Mouse (Mus musculus): ENCODE results near the gene Repin1.
"Not testable (repeated sequence)": the region's sequence is repeated elsewhere in the genome, so short reads cannot be mapped to it uniquely, and the experiment has no call there.

Repin1 gene

DNA sequence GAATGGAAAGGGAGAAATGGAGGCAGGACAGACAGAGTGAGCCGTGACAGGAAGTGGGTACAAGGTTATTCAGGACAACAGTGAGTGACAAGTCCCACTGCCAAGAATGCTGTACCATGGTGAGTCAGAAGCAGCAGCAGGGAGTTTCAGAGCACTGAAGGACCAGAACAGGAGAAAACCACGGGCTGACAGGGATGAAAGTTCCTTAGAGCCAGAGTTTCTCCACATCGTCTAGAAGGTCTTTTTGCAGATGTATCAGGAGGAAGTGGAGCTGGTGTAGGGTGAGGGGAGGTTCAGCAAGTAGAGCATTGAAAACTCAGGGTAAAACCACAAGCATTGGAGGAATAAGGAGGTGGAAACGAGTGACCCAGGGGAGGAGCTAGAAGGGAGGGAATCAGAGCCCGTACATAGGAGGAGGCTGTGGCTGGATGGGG lies 14.5 kb upstream of the Repin1 start:
- peak; percentile 82 for DNase-seq (ENCODE audit: inconsistent ontology term)

- DNase-seq (ENCODE audit: inconsistent ontology term) = no peak
These were observed 12.4 kb upstream of the Repin1 start for GRCm38 (mm10) chr6:48581257-48581656.

GRCm38 (mm10) chr6:48582037-48582436 lies 11.6 kb upstream of the Repin1 start:
- DNase-seq (ENCODE audit: inconsistent ontology term) = peak; percentile 36

- no peak for DNase-seq (ENCODE audit: inconsistent ontology term)
These were observed 4.4 kb upstream of the Repin1 start, which contains the start of gene Gm45021 for GRCm38 (mm10) chr6:48589194-48589750. TSS of gene Gm45021 (plus strand) at chr6:48589610.

GRCm38 (mm10) chr6:48591221-48591845 lies 2.4 kb upstream of the Repin1 start:
- no peak for DNase-seq (ENCODE audit: inconsistent ontology term)

DNA sequence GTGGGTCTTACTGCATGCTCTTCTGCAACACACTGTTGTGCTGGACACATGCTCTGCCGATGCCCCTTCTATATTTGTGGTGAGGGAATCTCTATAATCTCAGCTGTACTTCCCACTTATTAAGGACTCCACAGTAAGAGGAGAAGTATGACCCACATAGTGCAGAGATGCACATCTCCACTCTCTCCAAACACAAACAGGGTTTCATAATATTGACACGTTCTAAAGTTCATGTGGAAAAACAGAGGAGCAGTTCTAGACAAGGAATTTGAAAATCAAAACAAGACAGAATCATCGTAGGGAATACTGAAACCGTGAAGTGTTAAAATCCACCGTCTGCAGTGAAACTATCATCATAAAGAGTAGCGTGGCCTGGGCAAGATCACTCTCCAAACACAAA lies 1.8 kb upstream of the Repin1 start:
- no peak for DNase-seq (ENCODE audit: inconsistent ontology term)

DNA sequence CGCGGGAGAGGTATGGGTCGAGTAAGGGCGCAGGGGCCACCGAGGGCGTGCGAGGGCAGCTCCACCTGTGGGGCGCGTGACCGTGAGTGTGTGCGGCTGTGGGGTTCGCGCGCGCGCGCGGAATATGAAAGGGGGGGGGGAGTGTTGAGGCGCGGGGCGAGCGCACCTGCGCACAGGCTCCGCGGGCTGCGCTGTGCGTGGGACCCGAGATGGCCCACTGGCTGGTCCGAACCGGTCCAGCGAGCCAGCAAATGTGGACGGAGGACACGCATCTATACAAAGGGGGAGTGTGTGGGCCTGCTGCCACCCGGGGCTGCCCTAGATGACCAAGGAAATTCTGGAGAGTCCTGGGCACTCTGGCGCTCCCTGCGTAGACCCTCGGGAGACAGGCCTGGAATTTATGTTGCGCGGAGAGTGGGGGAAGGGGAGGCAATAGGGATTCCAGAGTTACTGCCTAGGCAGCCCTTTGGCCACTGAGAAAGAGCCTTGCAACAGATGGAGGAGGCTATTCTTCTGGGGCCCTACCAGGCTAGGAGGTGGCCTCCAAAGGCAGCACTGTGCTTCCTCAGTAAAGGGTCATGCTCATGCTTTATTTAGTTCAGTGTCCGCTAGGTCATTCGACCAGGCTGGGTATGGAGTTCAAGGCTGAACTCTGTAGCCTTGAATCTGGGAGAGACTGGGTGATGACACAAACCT lies 508 bp downstream of the Repin1 start:
- peak; percentile 83 for DNase-seq (ENCODE audit: inconsistent ontology term)

DNA sequence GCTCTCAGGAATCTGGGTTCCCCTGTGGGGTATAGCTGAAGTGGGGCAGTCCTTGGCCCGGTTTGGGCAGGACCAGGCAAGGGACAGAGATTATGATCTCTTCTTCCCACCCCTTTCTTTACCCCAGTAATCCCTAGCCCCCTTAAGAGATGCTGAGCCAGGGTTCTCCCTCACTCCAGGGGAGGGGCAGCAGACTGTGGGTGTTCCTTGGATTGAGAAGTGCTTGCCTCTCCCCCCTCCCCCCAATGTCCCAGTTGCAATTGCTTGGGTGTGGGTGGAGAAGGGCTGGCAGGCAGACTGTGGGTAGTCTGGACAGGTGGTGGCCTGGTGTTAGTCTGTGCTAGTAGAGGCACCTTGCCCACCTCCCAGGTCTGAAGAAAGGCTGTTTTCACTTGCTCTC lies 1.6 kb downstream of the Repin1 start:
- peak; percentile 61 for DNase-seq (ENCODE audit: inconsistent ontology term)

- DNase-seq (ENCODE audit: inconsistent ontology term) = no peak
These were observed 3.0 kb downstream of the Repin1 start for GRCm38 (mm10) chr6:48596545-48597232.

DNA sequence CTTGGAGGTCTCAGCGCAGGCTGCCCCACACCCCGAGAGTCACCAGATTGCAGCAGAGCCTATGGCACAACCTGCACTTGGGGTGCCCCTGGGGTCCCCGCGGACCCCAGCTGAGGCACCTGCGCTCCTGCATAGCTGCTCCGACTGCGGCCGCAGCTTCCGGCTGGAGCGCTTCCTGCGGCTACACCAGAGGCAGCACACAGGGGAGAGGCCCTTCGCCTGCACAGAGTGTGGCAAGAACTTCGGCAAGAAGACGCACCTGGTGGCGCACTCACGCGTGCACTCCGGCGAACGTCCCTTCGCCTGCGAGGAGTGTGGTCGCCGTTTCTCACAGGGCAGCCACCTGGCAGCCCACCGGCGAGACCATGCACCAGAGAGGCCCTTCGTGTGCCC lies 3.5 kb downstream of the Repin1 start:
- DNase-seq (ENCODE audit: inconsistent ontology term) = no peak

DNA sequence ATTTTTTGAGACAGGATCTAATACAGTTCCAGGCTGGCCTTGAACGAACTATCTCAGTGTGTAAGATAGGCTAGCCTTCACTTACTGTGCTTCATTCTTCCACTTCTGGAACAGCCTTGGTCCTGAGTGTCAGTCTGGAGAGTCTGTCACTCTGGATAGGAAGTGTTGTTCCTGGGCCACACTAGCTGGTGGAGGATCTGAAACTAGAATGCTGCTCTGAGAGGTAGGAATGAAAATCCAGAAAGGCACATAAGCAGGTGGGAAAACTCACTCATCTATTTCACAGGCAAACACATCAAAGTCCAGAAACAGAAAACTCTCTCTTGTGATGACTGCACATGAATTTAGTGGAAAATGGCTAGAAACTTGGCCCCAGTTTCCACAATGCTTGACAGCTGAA lies 6.9 kb downstream of the Repin1 start:
- DNase-seq (ENCODE audit: inconsistent ontology term) = no peak

DNA sequence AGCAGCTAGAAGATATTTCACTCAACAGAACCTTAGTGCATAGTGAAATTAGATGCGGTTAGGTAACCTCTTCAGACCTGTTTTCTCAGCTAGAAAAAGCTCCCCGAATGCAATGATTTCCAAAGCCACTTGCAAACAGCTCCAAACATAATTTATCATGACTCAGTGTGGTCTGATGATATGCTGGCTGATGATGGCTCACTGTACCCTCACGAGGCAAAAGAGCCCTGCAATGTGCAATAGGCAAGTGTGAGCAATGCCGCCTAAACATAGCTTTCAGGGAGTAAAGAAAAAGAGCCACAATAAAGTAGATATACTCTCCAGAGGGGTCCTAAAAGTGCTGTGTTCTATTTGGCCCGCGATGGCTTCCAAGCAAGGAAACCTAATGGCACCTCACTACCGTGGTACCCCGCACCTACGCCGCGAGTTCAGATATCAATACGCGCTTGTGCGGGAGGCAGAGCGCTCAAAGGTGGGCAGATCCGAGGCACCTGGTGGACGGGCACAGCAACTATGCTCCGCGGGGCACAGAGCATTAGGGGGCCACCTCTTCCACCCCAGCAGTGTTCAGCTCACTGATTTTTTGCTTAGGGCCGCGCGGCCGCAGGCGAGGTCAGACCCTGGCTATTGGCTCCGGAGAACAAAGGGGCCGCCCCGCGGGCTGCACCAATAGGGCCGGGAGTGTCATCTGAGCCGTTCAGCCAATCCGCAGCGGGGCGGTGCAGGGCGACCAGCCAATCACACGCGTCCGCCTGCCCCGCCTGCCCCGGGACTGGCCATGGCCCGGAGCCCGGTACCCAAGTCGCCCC lies 7.8 kb downstream of the Repin1 start, which contains the start of gene Zfp775:
Gene Zfp775, plus strand, starts transcription at position 793 of the 809 bp plus-strand sequence.
- DNase-seq (ENCODE audit: inconsistent ontology term) = peak; percentile 98

GRCm38 (mm10) chr6:48602080-48602741 lies 8.5 kb downstream of the Repin1 start:
- no peak for DNase-seq (ENCODE audit: inconsistent ontology term)

DNA sequence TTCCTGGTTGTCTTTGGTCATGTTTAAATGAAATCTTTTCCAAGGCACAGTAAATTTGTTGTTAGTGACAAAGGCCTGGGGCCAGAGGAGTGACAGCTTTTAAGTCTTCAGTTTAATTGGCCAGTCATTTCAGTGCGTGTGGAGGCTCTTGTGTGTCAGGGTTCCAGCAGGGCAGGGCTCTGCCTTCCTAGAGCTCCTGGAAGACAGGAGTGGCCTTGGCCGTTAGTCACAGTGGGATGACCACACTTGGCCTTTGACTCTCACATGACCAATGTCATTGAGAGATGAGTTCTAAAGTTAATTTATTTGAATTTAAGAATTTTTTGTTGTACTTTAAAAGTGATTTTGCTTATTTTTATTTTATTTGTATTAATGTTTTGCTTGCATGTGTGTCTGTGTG lies 14.4 kb downstream of the Repin1 start:
- no peak for DNase-seq (ENCODE audit: inconsistent ontology term)

- DNase-seq (ENCODE audit: inconsistent ontology term) = no peak
These were observed 15.8 kb downstream of the Repin1 start for GRCm38 (mm10) chr6:48609512-48609911.

GRCm38 (mm10) chr6:48610657-48611056 lies 17.0 kb downstream of the Repin1 start:
- no peak for DNase-seq (ENCODE audit: inconsistent ontology term)

DNA sequence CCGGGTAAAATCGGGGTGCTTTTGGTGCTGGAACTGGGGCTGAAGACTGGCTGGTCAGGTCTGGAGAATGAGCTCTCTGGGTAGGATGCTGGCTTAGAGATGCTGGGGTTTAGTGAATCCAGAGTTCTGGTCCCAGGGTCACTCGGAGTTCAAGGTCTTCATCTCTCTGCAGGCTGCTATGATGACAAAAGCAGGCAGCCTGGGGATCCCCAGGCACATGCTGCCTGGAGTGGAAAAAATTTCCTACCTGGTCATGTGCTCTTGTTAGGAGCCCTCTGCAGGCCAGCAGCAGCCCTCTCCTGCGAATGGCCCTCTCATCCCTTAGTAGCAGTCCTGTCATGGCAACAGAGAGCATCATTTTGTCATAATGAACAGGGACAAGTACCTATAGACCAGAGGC lies 19.8 kb downstream of the Repin1 start:
- DNase-seq (ENCODE audit: inconsistent ontology term) = no peak

DNA sequence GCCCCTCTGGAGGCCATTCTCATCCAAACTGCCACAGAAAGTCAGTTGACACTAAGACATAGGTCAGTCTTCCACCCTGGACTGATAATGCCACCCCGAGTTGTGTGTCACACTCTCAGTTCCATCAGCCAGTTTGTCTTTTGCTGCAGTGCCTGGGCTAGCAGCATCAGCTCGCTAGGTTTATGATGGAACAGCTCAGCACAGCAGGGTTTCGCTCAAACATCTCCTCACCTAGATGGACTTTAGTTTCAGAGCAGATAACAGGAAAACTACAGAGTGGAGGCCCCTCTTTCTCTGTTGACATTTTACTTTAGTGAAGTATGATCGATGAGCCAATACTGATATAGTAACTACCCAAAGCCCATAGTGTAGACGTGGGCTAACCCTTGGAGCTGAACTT lies 21.1 kb downstream of the Repin1 start:
- DNase-seq (ENCODE audit: inconsistent ontology term) = no peak

- DNase-seq (ENCODE audit: inconsistent ontology term) = no peak
These were observed 26.3 kb downstream of the Repin1 start for GRCm38 (mm10) chr6:48620031-48620430.

DNA sequence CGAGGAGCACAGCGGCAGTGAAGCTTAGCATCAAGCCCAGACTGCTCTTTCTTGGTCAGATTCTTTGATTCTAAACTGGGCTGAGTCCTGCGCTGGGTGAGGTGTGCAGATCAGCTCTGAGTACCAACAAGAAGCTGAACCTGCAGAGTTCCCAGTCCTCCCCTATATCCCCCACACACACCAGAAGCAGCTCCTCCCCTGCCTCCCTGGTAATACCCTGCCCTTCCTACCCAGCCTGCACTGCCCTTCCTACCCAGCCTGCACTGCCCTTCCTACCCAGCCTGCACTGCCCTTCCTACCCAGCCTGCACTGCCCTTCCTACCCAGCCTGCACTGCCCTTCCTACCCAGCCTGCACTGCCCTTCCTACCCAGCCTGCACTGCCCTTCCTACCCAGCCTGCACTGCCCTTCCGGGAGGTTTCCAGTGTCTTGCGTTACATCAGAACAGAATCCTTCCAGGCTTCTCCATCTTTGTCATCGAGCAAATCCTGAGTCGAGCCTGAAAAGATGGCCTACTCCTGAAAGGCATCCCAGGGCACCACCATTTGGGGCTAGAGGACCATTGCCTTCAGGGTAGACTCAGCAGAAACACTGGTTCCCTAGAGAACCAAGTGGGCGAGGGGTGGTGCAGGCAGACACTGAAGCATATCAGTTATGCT lies 28.6 kb downstream of the Repin1 start:
- DNase-seq (ENCODE audit: inconsistent ontology term) = not testable (repeated sequence)

GRCm38 (mm10) chr6:48623460-48623859 lies 29.8 kb downstream of the Repin1 start:
- no peak for DNase-seq (ENCODE audit: inconsistent ontology term)

Data from Muller cell, postnatal 12 days (primary cell).